Mouse (Mus musculus): ENCODE measurements around the gene Rasgef1b. TPM values are rescaled to one million over a fixed set of nuclear protein-coding genes. Genes with fewer than 3 reads are reported as not detected.

Rasgef1b gene
- polyA plus RNA-seq, 1 experiment from 2014 or later: 81.3 TPM

GRCm38 (mm10) chr5:99422856-99423255 lies 306.0 kb downstream of the Rasgef1b start:
- no peak overlapping the region for H3K9ac ChIP-seq
- 86% methylated on average over 4 of the region's 4 CpGs for WGBS
- no peak overlapping the region for H3K27ac ChIP-seq
- H3K4me2 ChIP-seq: no peak overlapping the region
- H3K27me3 ChIP-seq: no peaks in the 10 kb centered on the region
- no peaks in the 10 kb centered on the region for H3K4me1 ChIP-seq
- no peak for ATAC-seq
- H3K9me3 ChIP-seq (replicated peaks): no peaks in the 10 kb centered on the region
- no peak overlapping the region for H3K4me3 ChIP-seq
- no peaks in the 10 kb centered on the region for H3K36me3 ChIP-seq (ENCODE audit: poor library complexity, severe bottlenecking)

GRCm38 (mm10) chr5:99422092-99422491 lies 306.8 kb downstream of the Rasgef1b start:
- Histone ChIP-seq H3K36me3 (ENCODE audit: poor library complexity, severe bottlenecking) (no peaks in the 10 kb centered on the region), H3K4me1 (no peaks in the 10 kb centered on the region), H3K4me2 (no peak overlapping the region), H3K4me3 (no peak overlapping the region), H3K27me3 (no peaks in the 10 kb centered on the region), H3K27ac (no peak overlapping the region), H3K9ac (no peak overlapping the region), H3K9me3 (replicated peaks) (no peaks in the 10 kb centered on the region)
- no peak for ATAC-seq
- WGBS: 89% methylated on average over 6 of the region's 6 CpGs

GRCm38 (mm10) chr5:99419872-99420271 lies 309.0 kb downstream of the Rasgef1b start:
- WGBS: 69% methylated on average over 2 of the region's 2 CpGs
- ATAC-seq: no peak

GRCm38 (mm10) chr5:99416902-99417301 lies 312.0 kb downstream of the Rasgef1b start:
- Histone ChIP-seq H3K4me1 (no peaks in the 10 kb centered on the region), H3K9me3 (replicated peaks) (no peaks in the 10 kb centered on the region), H3K9ac (no peak overlapping the region), H3K4me2 (no peak overlapping the region), H3K36me3 (ENCODE audit: poor library complexity, severe bottlenecking) (no peaks in the 10 kb centered on the region), H3K27me3 (no peaks in the 10 kb centered on the region), H3K4me3 (no peak overlapping the region), H3K27ac (no peak overlapping the region)
- WGBS: 90% methylated on average over 21 of the region's 21 CpGs
- ATAC-seq: no peak

More at GRCm38 (mm10) chr5:99419872-99420271, 309.0 kb downstream of the Rasgef1b start:
- Histone ChIP-seq H3K4me2 (no peak overlapping the region), H3K4me3 (no peak overlapping the region), H3K27me3 (no peaks in the 10 kb centered on the region), H3K4me1 (no peaks in the 10 kb centered on the region), H3K9ac (no peak overlapping the region), H3K9me3 (replicated peaks) (no peaks in the 10 kb centered on the region), H3K27ac (no peak overlapping the region), H3K36me3 (ENCODE audit: poor library complexity, severe bottlenecking) (no peaks in the 10 kb centered on the region)

DNA sequence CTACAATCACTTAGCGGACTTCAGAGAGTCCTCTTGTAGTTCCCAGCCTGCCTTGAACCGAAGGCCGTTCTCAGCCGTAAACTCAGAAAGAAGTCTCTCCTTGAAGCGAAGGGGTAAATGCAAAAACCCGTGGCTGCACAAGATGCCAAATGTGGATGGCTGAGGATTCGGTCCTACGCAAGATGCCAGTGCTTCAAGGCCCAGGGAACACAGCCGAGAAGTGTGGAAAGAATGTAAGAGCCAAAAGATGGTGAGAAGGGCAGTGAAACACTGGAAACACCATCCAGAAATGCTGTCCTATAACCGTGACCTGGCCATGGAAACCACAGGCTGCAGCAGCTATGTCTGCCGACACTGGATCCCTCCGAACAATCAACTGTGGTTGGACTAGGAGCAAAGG lies 313.2 kb downstream of the Rasgef1b start:
- H3K9ac ChIP-seq: no peak overlapping the region
- WGBS: 95% methylated on average over 12 of the region's 12 CpGs

DNA sequence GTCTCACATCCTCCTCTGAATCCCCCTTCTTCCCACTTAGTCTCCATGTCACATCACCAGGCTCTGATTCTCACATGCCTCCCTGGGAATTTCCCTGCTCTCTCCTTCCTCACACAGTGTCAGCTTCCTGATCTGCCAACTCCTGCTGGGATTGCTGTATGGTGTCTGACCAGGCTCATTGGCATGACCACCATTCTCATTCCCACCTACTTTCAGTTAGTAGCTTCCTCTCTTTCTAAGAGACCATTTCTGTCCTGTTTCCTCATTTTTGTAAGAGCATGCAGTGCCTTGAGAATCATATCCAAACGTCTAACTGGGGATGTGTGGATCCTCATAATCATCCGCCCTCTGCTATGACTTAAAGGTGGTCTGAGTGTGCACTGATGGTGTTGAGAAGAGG lies 313.8 kb downstream of the Rasgef1b start:
- no peak overlapping the region for H3K4me3 ChIP-seq
- no peaks in the 10 kb centered on the region for H3K4me1 ChIP-seq
- no peak overlapping the region for H3K27ac ChIP-seq
- no peak overlapping the region for H3K9ac ChIP-seq
- 82% methylated on average over 2 of the region's 2 CpGs for WGBS
- no peaks in the 10 kb centered on the region for H3K9me3 ChIP-seq (replicated peaks)
- no peak overlapping the region for H3K4me2 ChIP-seq
- no peaks in the 10 kb centered on the region for H3K36me3 ChIP-seq (ENCODE audit: poor library complexity, severe bottlenecking)
- no peaks in the 10 kb centered on the region for H3K27me3 ChIP-seq
- no peak for ATAC-seq

More for the DNA sequence above, 313.2 kb downstream of the Rasgef1b start:
- H3K27ac ChIP-seq: no peak overlapping the region
- H3K9me3 ChIP-seq (replicated peaks): no peaks in the 10 kb centered on the region
- H3K36me3 ChIP-seq (ENCODE audit: poor library complexity, severe bottlenecking): no peaks in the 10 kb centered on the region
- H3K4me2 ChIP-seq: no peak overlapping the region
- H3K4me3 ChIP-seq: no peak overlapping the region
- ATAC-seq: no peak
- no peaks in the 10 kb centered on the region for H3K4me1 ChIP-seq
- H3K27me3 ChIP-seq: no peaks in the 10 kb centered on the region

DNA sequence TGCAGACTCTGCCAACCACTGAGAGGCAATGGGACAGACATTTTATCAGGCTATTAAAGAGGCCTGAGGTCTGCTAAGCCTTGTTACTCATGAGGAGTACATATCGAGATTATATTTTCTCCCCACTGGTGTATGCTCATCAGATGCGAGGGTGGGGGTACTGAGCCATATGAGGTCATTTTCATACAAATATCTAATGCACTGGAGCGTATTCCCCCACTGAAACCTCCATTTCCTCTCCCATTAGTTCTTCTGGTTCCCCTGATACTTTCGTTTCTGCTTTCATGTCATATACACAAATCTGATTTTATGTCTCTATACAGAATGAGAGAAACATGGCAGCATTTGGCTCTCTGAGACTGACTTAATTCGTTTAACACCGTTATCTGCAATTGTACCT lies 314.6 kb downstream of the Rasgef1b start:
- Histone ChIP-seq H3K27ac (no peak overlapping the region), H3K4me2 (no peak overlapping the region), H3K36me3 (ENCODE audit: poor library complexity, severe bottlenecking) (no peaks in the 10 kb centered on the region), H3K9ac (no peak overlapping the region), H3K9me3 (replicated peaks) (no peaks in the 10 kb centered on the region), H3K4me3 (no peak overlapping the region), H3K27me3 (no peaks in the 10 kb centered on the region), H3K4me1 (no peaks in the 10 kb centered on the region)
- 96% methylated on average over 6 of the region's 6 CpGs for WGBS
- no peak for ATAC-seq

GRCm38 (mm10) chr5:99413851-99414250 lies 315.0 kb downstream of the Rasgef1b start:
- Histone ChIP-seq H3K4me2 (no peak overlapping the region), H3K27ac (no peak overlapping the region), H3K9me3 (replicated peaks) (no peaks in the 10 kb centered on the region), H3K4me1 (no peaks in the 10 kb centered on the region), H3K9ac (no peak overlapping the region), H3K27me3 (no peaks in the 10 kb centered on the region), H3K36me3 (ENCODE audit: poor library complexity, severe bottlenecking) (no peaks in the 10 kb centered on the region), H3K4me3 (no peak overlapping the region)
- 84% methylated on average over 1 of the region's 1 CpGs for WGBS
- no peak for ATAC-seq

GRCm38 (mm10) chr5:99413391-99413790 lies 315.5 kb downstream of the Rasgef1b start:
- H3K36me3 ChIP-seq (ENCODE audit: poor library complexity, severe bottlenecking): no peaks in the 10 kb centered on the region
- no peaks in the 10 kb centered on the region for H3K4me1 ChIP-seq
- no peak overlapping the region for H3K9ac ChIP-seq
- WGBS: 90% methylated on average over 9 of the region's 9 CpGs
- no peak overlapping the region for H3K4me2 ChIP-seq
- H3K27me3 ChIP-seq: no peaks in the 10 kb centered on the region
- H3K4me3 ChIP-seq: no peak overlapping the region
- H3K27ac ChIP-seq: no peak overlapping the region
- no peak for ATAC-seq
- H3K9me3 ChIP-seq (replicated peaks): no peaks in the 10 kb centered on the region

DNA sequence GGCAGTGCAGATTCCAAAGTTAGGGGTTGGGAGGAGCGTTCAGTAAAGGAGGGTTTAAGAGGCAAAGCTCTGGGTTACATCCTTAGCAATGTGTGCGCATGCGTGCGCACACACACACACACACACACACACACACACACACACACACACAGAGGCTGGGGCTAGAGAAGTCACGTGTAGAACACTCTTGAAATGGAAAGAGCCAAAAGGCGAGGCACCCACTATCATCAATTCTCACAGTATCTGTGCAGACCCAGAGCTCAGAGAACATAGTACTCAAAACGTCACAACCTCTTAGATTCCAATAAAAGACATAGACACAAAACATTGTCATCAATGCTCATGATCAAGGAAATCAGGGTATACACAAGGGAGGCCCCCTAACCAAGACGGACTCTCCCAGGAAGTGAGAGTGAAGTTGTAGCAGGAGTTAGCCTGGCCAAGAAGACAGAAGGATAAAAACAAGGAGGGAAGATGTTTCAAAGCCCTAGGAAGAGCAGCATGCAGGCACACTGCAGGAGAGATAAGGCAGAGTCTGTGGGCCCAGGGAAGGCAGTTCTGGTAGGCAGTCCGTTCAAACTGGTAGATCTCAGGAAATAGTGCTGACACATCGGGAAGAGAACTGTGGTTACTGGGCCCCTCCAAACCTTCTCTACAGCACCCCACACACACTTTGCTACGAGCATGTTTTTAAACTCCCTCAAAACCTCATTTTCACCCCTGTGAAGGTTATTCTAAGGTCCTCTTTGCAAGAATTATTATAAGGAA lies 324.3 kb downstream of the Rasgef1b start:
- no peaks in the 10 kb centered on the region for H3K27me3 ChIP-seq
- peaks cover 44% of the 10 kb centered on the region for H3K4me1 ChIP-seq
- no peak for ATAC-seq
- no peak overlapping the region for H3K9ac ChIP-seq
- H3K36me3 ChIP-seq (ENCODE audit: poor library complexity, severe bottlenecking): no peaks in the 10 kb centered on the region
- 86% methylated on average over 11 of the region's 11 CpGs for WGBS
- no peaks in the 10 kb centered on the region for H3K9me3 ChIP-seq (replicated peaks)
- H3K27ac ChIP-seq: no peak overlapping the region
- H3K4me2 ChIP-seq: no peak overlapping the region
- no peak overlapping the region for H3K4me3 ChIP-seq

GRCm38 (mm10) chr5:99403325-99403724 lies 325.5 kb downstream of the Rasgef1b start:
- H3K27ac ChIP-seq: no peak overlapping the region; the same call in 1 of the 2 replicates
- peaks cover 44% of the 10 kb centered on the region for H3K4me1 ChIP-seq
- H3K27me3 ChIP-seq: no peaks in the 10 kb centered on the region
- no peaks in the 10 kb centered on the region for H3K9me3 ChIP-seq (replicated peaks)
- H3K9ac ChIP-seq: no peak overlapping the region
- ATAC-seq: no peak
- no peak overlapping the region for H3K4me2 ChIP-seq
- 71% methylated on average over 5 of the region's 5 CpGs for WGBS
- no peak overlapping the region for H3K4me3 ChIP-seq
- no peaks in the 10 kb centered on the region for H3K36me3 ChIP-seq (ENCODE audit: poor library complexity, severe bottlenecking)

DNA sequence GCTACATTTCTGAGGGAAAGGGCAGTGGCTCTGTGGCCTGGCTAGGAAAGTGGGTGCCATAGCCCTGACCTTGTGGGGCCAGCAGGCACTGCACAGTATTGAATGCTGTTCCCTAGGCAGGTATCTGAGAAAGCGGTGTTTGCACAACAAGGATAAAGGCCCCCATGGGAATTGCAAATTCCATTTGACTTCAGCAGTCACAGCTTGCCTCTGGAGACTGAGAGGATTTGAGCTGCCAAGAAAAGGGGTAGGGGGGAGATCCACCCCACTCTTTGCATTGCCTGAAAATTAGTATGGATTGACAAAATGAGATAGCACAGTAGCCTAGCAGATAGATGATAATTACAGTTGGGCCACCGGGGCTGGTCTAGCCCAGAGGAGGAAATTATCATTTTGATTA lies 326.1 kb downstream of the Rasgef1b start:
- H3K4me2 ChIP-seq: peak overlapping the region; percentile 20; the same call in 1 of the 2 replicates
- no peaks in the 10 kb centered on the region for H3K27me3 ChIP-seq
- H3K4me1 ChIP-seq: peaks cover 44% of the 10 kb centered on the region
- no peak overlapping the region for H3K9ac ChIP-seq
- no peaks in the 10 kb centered on the region for H3K36me3 ChIP-seq (ENCODE audit: poor library complexity, severe bottlenecking)
- H3K4me3 ChIP-seq: no peak overlapping the region
- H3K9me3 ChIP-seq (replicated peaks): no peaks in the 10 kb centered on the region
- WGBS: 23% methylated on average over 2 of the region's 2 CpGs
- peak; percentile 66 for ATAC-seq
- H3K27ac ChIP-seq: peak overlapping the region; percentile 51

- Histone ChIP-seq H3K4me1 (peaks cover 44% of the 10 kb centered on the region), H3K27me3 (no peaks in the 10 kb centered on the region), H3K36me3 (ENCODE audit: poor library complexity, severe bottlenecking) (no peaks in the 10 kb centered on the region), H3K4me2 (peak overlapping the region; percentile 20; the same call in 1 of the 2 replicates), H3K9ac (no peak overlapping the region), H3K4me3 (no peak overlapping the region), H3K27ac (peak overlapping the region; percentile 51), H3K9me3 (replicated peaks) (no peaks in the 10 kb centered on the region)
- peak; percentile 83 for ATAC-seq
- 16% methylated on average over 7 of the region's 7 CpGs for WGBS
Observed at GRCm38 (mm10) chr5:99402297-99402696, 326.6 kb downstream of the Rasgef1b start.

Data from forebrain, embryonic 13.5 days (tissue).